ENCODE assay signal across 12 mouse cellular contexts in genomic region chr9:54801460-54801961, GRCm38 (mm10). TPM values are rescaled to one million over a fixed set of nuclear protein-coding genes. Genes with fewer than 3 reads are reported as not detected.
A peak's percentile ranks its signal among the peaks of the same experiment; 100 is the strongest.
DNase-seq lines count a peak whose midpoint lies in the region; ATAC-seq and TF ChIP-seq lines count a peak whose summit lies in the region.
"Had no signal": no experiment of that assay in that cellular context is flagged by ENCODE, and none has a peak within 500 bp of the region (broad histone marks: within the 10 kb centered on the region; RNA-seq: fewer than 3 reads in every experiment).

No protein-coding gene starts in this region.

- no peaks in the 10 kb centered on the region; the same call in 1 of the 2 replicates for H3K4me1 ChIP-seq in testis, adult 2 months (ENCODE audit: control insufficient read depth, insufficient read depth, low read length)
- peaks cover 48% of the 10 kb centered on the region for H3K4me1 ChIP-seq in embryonic facial prominence, embryonic 15.5 days
- H3K4me1 ChIP-seq: liver, embryonic 13.5 days had no signal

- peak overlapping the region; percentile 58 for H3K4me3 ChIP-seq in testis, adult 2 months (ENCODE audit: control insufficient read depth, low read depth, low read length)
- no peak overlapping the region for H3K4me3 ChIP-seq in embryonic facial prominence, embryonic 15.5 days (replicated peaks)
- no peak overlapping the region for H3K4me3 ChIP-seq in left cerebral cortex, adult 2 months
- H3K4me3 ChIP-seq: kidney, embryonic 15.5 days; liver, embryonic 13.5 days had no signal

- no peak for DNase-seq in testis, postnatal 10 days (ENCODE audit: low spot score)
- peak; percentile 91 for DNase-seq in ZHBTc4 (ENCODE audit: low read depth, low spot score)
- peak; percentile 32 for DNase-seq in skeletal muscle tissue, adult 2 months (ENCODE audit: low read depth, low spot score)
- no peak for DNase-seq in left cerebral cortex, adult 2 months (ENCODE audit: extremely low spot score in 1 of 2, low spot score in 2 of 2)
- DNase-seq in cerebellum, adult 9-11 months: no peak
- DNase-seq: adrenal gland, adult 2 months; liver, embryonic 13.5 days; lung, postnatal 14 days; spleen, adult 18-20 months had no signal

- no peak overlapping the region for H3K27ac ChIP-seq in testis, adult 2 months (ENCODE audit: control insufficient read depth, insufficient read depth, low read depth, low read length)
- H3K27ac ChIP-seq in embryonic facial prominence, embryonic 15.5 days (replicated peaks): peak overlapping the region; percentile 83
- no peak overlapping the region for H3K27ac ChIP-seq in left cerebral cortex, adult 2 months
- H3K27ac ChIP-seq: kidney, embryonic 15.5 days; liver, embryonic 13.5 days had no signal

- TF ChIP-seq POLR2A in testis, adult 2 months (IDR thresholded peaks at IDR 0.05; ENCODE audit: control insufficient read depth, low read depth, low read length): no peak

- peak; percentile 68 for ATAC-seq in embryonic facial prominence, embryonic 15.5 days (ENCODE audit: insufficient number of reproducible peaks, low FRiP score, low TSS enrichment, low read depth)

- intact Hi-C loops in left cerebral cortex, adult 2 months (cut with DNase I): no loop called here

- no peaks in the 10 kb centered on the region for H3K9me3 ChIP-seq in embryonic facial prominence, embryonic 15.5 days (replicated peaks)
- H3K9me3 ChIP-seq: kidney, embryonic 15.5 days; liver, embryonic 13.5 days had no signal

- no peak overlapping the region for H3K4me2 ChIP-seq in embryonic facial prominence, embryonic 15.5 days (replicated peaks)
- H3K4me2 ChIP-seq: kidney, embryonic 15.5 days; liver, embryonic 13.5 days had no signal

- 8% methylated on average over 10 of the region's 10 CpGs for WGBS in embryonic facial prominence, embryonic 15.5 days

- H3K9ac ChIP-seq in embryonic facial prominence, embryonic 15.5 days: no peak overlapping the region
- H3K9ac ChIP-seq: kidney, embryonic 15.5 days; liver, embryonic 13.5 days had no signal

- TF ChIP-seq CTCF in testis, adult 2 months (IDR thresholded peaks at IDR 0.05; ENCODE audit: control insufficient read depth, insufficient read depth, insufficient replicate concordance, low read depth, low read length): no peak
- no peak for TF ChIP-seq CTCF in left cerebral cortex, adult 2 months (IDR thresholded peaks at IDR 0.05)

- no peaks in the 10 kb centered on the region for H3K36me3 ChIP-seq in testis, adult 2 months (ENCODE audit: control insufficient read depth, insufficient read depth, low read length)
- no peaks in the 10 kb centered on the region for H3K36me3 ChIP-seq in embryonic facial prominence, embryonic 15.5 days
- H3K36me3 ChIP-seq: kidney, embryonic 15.5 days; liver, embryonic 13.5 days had no signal

- no peaks in the 10 kb centered on the region for H3K27me3 ChIP-seq in testis, adult 2 months (ENCODE audit: control insufficient read depth, insufficient read depth, low read length)
- no peaks in the 10 kb centered on the region for H3K27me3 ChIP-seq in embryonic facial prominence, embryonic 15.5 days
- H3K27me3 ChIP-seq: kidney, embryonic 15.5 days; liver, embryonic 13.5 days had no signal

RNA-seq across cellular contexts. Expression of gene Crabp1, which starts 37.0 kb away (rescaled TPM):
- 12.2 and 13.1 TPM in 2 replicates for polyA plus RNA-seq in testis, adult 2 months (2012; rRNA removed)
- polyA plus RNA-seq in embryonic facial prominence, embryonic 15.5 days (2015; fragmentation: Nextera tagmentation; extraction: Ambion mirVana): 472 and 489 TPM in 2 replicates
- total RNA-seq in left cerebral cortex, adult 2 months (2021): 1 to 10 TPM; 1.4 to 2.9 TPM

Comparison
In these comparisons a context has a peak if more than half of its experiments do, and no peak if none do; other contexts are left out.
1. DNase-seq: peak in ZHBTc4 (single experiment) and skeletal muscle tissue, adult 2 months (single experiment); none in testis, postnatal 10 days (single experiment), left cerebral cortex, adult 2 months (0 of 2) and cerebellum, adult 9-11 months (single experiment).
2. RNA of gene Crabp1, which starts 37.0 kb away (polyA plus RNA-seq): 472 to 489 TPM in embryonic facial prominence, embryonic 15.5 days; 12.2 to 13.1 TPM in testis, adult 2 months; every median in the first group is over 10 times any median in the second.